Mouse (Mus musculus) heart, embryonic 15.5 days (tissue): ENCODE measurements around the gene Fbln1. TPM values are rescaled to one million over a fixed set of nuclear protein-coding genes. Genes with fewer than 3 reads are reported as not detected.

Source experiments
- ATAC-seq: fragments of 200-750 bp; cut with Nextera tagmentation; replicated peaks from 2 replicates; pipeline ENCODE4 v1.8.0; 2017; ENCODE audit warnings: low read depth, moderate TSS enrichment; ENCODE audit not compliant: insufficient number of reproducible peaks, insufficient read depth, low FRiP score
- H3K27ac ChIP-seq: fragments of 300-500 bp; sonication (generic); 2 replicates; pipeline ENCODE4 v1.5.1; 2015; ENCODE audit warnings: mild to moderate bottlenecking, inconsistent platforms
- H3K27me3 ChIP-seq: fragments of 300-500 bp; sonication (generic); 2 replicates; pipeline ENCODE4 v1.6.1; 2015; ENCODE audit warnings: inconsistent platforms
- H3K36me3 ChIP-seq: fragments of 300-500 bp; sonication (generic); 2 replicates; pipeline ENCODE4 v1.6.1; 2015; ENCODE audit warnings: mild to moderate bottlenecking, inconsistent platforms
- H3K4me1 ChIP-seq: fragments of 300-500 bp; sonication (generic); replicated peaks from 2 replicates; pipeline ENCODE4 v1.6.1; 2015; ENCODE audit warnings: inconsistent platforms
- H3K4me2 ChIP-seq: fragments of 300-500 bp; sonication (generic); 2 replicates; pipeline ENCODE4 v1.6.1; 2015; ENCODE audit warnings: inconsistent platforms, mild to moderate bottlenecking, moderate library complexity
- H3K4me3 ChIP-seq: fragments of 300-500 bp; sonication (generic); 2 replicates; pipeline ENCODE4 v1.5.1; 2015; ENCODE audit warnings: mild to moderate bottlenecking, inconsistent platforms
- H3K9ac ChIP-seq: fragments of 300-500 bp; sonication (generic); 2 replicates; pipeline ENCODE4 v1.6.1; 2015; ENCODE audit warnings: mild to moderate bottlenecking, inconsistent platforms
- H3K9me3 ChIP-seq: fragments of 300-500 bp; sonication (generic); replicated peaks from 2 replicates; pipeline ENCODE4 v1.6.1; 2016; ENCODE audit warnings: inconsistent platforms
- WGBS: fragments of 180-500 bp; shearing (Covaris S2); methylation state at CpG from one replicate; pipeline ENCODE4 v1.1.7; 2015; ENCODE audit warnings: mixed read lengths; 5-methylcytosine and 5-hydroxymethylcytosine counted together
- polyA plus RNA-seq: library from polyadenylated mRNA; unstranded; fragments of >200 nt; fragmentation: Nextera tagmentation; extraction: Ambion mirVana; gene quantifications from 2 replicates; pipeline ENCODE4 v1.2.1, GENCODE M21; 2015

Fbln1 gene
- polyA plus RNA-seq, 1 experiment from 2014 or later, result 119 TPM

DNA sequence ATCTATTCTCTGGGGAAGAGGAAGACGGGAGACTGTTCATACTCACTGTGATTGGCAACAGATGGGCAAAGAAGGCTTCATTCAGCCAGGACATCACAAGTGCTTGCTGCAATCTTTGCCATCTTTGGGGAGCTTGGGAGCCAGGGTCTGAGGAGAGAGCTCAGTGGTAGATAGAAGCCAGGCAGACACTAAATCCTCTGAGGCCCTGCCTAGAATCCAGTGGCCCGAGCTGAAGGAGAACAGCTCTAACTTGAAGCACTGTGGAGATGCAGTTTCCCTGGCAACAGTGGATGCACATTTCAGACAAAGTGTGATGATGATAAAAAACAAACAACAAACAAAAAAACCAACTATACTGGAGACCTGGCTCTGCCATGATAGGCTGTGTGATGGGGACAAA, 90.2 kb downstream of the Fbln1 start:
- Histone ChIP-seq H3K9ac (no peak overlapping the region), H3K9me3 (no peaks in the 10 kb centered on the region), H3K36me3 (no peaks in the 10 kb centered on the region), H3K4me3 (no peak overlapping the region), H3K4me2 (no peak overlapping the region), H3K4me1 (peaks cover 15% of the 10 kb centered on the region), H3K27ac (no peak overlapping the region), H3K27me3 (no peaks in the 10 kb centered on the region)
- 60% methylated on average over 2 of the region's 2 CpGs for WGBS
- ATAC-seq, result no peak

DNA sequence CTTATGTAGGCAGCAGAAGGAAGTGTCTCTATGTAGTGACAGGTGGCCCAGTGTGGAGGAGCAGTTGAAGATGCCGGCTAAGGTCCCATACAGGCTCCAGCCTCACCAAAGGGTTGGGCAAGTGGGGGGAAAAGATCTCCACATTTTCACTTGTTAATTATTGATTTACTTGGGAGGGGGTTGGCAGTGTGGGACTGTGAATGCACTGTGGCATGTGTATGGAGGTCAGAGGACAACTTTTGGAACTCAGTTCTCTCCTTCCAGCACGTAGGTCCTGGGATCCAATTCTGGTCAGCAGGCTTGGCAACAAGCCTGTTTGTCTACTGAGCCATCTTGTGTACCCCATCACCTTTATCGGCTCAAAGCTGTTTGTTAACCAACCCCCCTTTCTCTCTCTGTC, 90.8 kb downstream of the Fbln1 start:
- no peak for ATAC-seq
- H3K27me3 ChIP-seq, result no peaks in the 10 kb centered on the region
- H3K4me2 ChIP-seq, result no peak overlapping the region
- no peaks in the 10 kb centered on the region for H3K36me3 ChIP-seq
- no peak overlapping the region for H3K27ac ChIP-seq
- H3K4me3 ChIP-seq, result no peak overlapping the region
- no peak overlapping the region for H3K9ac ChIP-seq
- peaks cover 15% of the 10 kb centered on the region for H3K4me1 ChIP-seq
- H3K9me3 ChIP-seq, result no peaks in the 10 kb centered on the region
- WGBS, result 85% methylated on average over 3 of the region's 3 CpGs

DNA sequence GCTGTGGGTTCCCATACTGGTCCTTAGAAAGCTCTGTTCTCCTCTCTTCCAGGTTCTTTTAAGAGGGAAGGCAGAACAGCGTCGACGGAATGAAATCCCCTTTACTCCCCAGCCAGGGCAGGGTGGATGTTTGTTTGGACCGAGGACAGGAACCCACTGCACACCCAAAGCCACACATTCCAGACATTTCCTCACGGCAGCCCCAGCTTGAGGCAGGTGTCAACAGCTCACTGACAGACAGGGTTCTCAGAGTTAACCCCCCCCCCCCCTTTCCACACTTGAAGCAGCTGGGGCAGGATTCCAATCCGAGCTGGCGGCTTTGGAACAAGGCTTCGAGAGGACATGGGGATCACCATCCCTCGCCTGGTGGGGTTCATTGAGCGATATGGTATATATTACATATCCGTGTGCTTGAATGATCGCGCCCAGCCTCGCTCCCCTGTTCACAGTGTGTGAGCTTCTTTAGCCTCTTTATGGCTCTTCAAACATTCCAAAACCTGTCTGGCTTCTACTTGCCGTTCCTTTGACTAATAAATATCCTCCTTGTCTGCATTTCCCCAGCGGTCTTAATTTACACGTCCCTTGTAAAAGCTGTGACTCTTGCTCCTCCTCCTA, 92.5 kb downstream of the Fbln1 start:
- ATAC-seq, result no peak
- peaks cover 15% of the 10 kb centered on the region for H3K4me1 ChIP-seq
- no peaks in the 10 kb centered on the region for H3K36me3 ChIP-seq
- peak overlapping the region; percentile 24 for H3K4me3 ChIP-seq
- WGBS, result 29% methylated on average over 17 of the region's 17 CpGs
- peak overlapping the region; percentile 60 for H3K4me2 ChIP-seq
- H3K27me3 ChIP-seq, result no peaks in the 10 kb centered on the region
- H3K9ac ChIP-seq, result no peak overlapping the region
- H3K27ac ChIP-seq, result no peak overlapping the region
- no peaks in the 10 kb centered on the region for H3K9me3 ChIP-seq

DNA sequence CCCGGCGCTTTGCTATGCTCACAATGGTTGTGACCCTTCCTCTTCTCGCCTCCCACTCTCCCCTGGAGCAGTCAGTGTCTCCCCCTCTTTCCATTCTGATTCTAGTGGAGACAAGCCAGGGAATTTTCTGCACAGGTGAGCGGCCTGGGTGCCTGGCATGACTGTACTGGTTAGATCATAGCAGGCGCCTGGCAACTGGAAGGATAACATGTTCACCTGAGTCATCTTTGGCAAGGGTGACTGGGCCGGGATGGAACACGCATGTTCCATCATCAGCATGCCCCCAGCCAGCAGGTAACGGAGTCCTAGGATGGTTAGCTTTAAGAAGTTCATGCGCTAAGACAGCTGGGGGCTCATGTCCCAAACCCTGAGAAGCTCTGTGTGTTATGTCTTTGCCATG, 93.2 kb downstream of the Fbln1 start:
- Histone ChIP-seq H3K4me1 (peaks cover 15% of the 10 kb centered on the region), H3K27me3 (no peaks in the 10 kb centered on the region), H3K4me3 (no peak overlapping the region), H3K27ac (no peak overlapping the region), H3K36me3 (no peaks in the 10 kb centered on the region), H3K4me2 (no peak overlapping the region), H3K9ac (no peak overlapping the region), H3K9me3 (no peaks in the 10 kb centered on the region)
- ATAC-seq, result no peak
- 77% methylated on average over 9 of the region's 9 CpGs for WGBS

DNA sequence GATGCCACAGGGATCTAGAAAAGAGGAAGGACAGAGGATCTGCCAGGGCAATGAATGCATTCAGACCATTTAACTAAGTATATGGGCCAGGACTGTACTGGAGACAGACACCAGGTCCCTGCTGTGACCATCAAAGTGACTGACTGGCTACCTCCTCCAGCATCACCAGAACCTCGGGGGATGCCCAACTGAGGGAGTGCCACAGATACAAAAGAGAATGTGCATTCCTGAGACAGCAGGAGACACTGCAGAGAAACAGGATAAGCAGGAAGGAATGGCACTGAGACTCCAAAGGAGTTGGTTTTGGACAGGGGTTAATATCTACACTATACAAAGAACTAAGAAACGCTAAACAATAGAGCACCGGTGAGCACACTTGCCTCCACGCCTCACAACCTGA, 97.5 kb downstream of the Fbln1 start:
- H3K9me3 ChIP-seq, result no peaks in the 10 kb centered on the region
- ATAC-seq, result no peak
- H3K4me3 ChIP-seq, result no peak overlapping the region
- 78% methylated on average over 4 of the region's 4 CpGs for WGBS
- no peaks in the 10 kb centered on the region for H3K27me3 ChIP-seq
- no peak overlapping the region for H3K4me2 ChIP-seq
- no peaks in the 10 kb centered on the region for H3K36me3 ChIP-seq
- H3K4me1 ChIP-seq, result peaks cover 5% of the 10 kb centered on the region
- no peak overlapping the region for H3K27ac ChIP-seq
- no peak overlapping the region for H3K9ac ChIP-seq

DNA sequence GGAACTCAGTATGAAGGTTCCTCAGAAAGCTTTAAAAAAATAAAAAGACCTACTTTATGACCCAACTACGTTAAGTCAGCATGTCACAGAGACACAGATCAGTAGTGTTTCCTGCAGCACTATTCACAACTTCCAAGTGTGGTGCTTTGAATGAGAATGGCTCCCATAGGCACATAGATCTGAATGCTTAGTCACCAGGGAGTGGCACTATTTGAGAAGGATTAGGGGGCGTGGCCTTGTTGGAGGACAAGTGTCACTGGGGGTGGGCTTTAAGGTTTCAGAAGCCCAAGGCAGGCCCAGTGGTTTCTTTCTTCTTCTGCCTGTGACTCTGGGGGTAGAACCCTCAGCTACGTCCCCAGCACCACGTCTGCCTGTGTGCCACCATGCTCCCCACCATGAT, 98.2 kb downstream of the Fbln1 start:
- no peak for ATAC-seq
- H3K36me3 ChIP-seq, result no peaks in the 10 kb centered on the region
- no peak overlapping the region for H3K4me3 ChIP-seq
- WGBS, result 88% methylated on average over 4 of the region's 4 CpGs
- no peak overlapping the region for H3K4me2 ChIP-seq
- no peak overlapping the region for H3K9ac ChIP-seq
- no peaks in the 10 kb centered on the region for H3K27me3 ChIP-seq
- H3K9me3 ChIP-seq, result no peaks in the 10 kb centered on the region
- no peaks in the 10 kb centered on the region for H3K4me1 ChIP-seq
- H3K27ac ChIP-seq, result no peak overlapping the region

DNA sequence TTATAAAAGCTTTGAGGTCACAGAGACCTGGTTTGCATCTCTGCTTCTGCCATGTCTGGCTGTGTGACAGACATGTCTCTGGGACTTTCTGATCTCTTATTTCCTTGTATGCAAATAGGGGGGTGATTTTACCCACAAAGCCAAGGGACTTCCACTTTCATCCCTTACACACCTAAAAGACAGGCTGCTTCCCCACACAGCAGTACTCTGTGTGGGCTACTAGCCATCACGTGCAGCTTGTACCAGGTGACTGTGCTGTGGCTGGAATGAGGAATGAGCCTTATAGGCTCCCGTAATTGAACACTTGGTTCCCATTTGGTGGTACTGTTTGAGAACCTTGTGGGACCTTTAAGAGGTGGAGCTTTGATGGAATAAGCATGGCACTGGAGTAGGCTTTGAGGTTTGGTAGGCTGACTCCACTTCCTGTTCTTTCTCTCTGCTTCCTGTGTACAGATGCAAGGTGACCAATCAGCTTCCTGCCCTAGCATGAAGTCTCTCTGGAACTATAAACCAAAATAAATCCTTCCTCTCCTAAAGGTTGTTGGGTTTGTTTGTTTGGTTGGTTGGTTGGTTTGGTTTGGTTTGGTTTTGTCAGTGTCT, 101.4 kb downstream of the Fbln1 start:
- H3K9ac ChIP-seq, result no peak overlapping the region
- 92% methylated on average over 2 of the region's 2 CpGs for WGBS
- H3K9me3 ChIP-seq, result no peaks in the 10 kb centered on the region
- no peak for ATAC-seq
- H3K27me3 ChIP-seq, result no peaks in the 10 kb centered on the region
- H3K36me3 ChIP-seq, result no peaks in the 10 kb centered on the region
- H3K27ac ChIP-seq, result no peak overlapping the region
- no peak overlapping the region for H3K4me3 ChIP-seq
- H3K4me2 ChIP-seq, result no peak overlapping the region
- H3K4me1 ChIP-seq, result no peaks in the 10 kb centered on the region

DNA sequence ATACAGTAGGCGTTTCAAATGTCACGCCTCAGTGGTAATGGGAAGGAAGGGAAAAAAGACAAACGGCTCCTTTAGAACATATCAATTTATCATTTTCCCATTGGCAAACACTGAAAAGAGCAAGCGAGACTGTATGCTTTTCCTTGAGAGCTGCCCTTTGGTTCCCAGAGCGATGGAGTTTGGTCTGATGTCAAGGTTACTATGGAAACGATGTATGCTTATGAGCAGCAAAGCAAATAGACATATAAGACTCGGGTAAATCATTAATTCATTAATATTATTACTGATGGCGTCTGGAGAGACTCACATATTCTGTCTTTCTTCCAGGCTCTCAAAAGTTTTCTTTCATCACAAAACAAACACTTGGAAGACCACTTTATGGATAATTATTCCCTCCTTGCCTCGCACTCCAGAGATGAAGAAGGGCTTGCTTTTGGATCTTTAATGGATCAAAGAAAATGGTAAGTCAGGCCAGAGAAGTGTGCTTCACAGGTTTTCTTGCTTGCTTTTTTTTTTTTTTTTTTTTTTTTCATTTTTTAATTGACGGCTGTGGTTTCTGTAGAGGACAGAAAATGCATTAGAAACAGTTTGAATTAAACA, 105.4 kb downstream of the Fbln1 start:
- no peak overlapping the region for H3K9ac ChIP-seq
- H3K27ac ChIP-seq, result no peak overlapping the region
- H3K4me3 ChIP-seq, result no peak overlapping the region
- H3K4me2 ChIP-seq, result no peak overlapping the region
- WGBS, result 72% methylated on average over 10 of the region's 10 CpGs
- peaks cover 30% of the 10 kb centered on the region for H3K27me3 ChIP-seq
- no peaks in the 10 kb centered on the region for H3K9me3 ChIP-seq
- H3K4me1 ChIP-seq, result no peaks in the 10 kb centered on the region
- H3K36me3 ChIP-seq, result no peaks in the 10 kb centered on the region
- no peak for ATAC-seq

DNA sequence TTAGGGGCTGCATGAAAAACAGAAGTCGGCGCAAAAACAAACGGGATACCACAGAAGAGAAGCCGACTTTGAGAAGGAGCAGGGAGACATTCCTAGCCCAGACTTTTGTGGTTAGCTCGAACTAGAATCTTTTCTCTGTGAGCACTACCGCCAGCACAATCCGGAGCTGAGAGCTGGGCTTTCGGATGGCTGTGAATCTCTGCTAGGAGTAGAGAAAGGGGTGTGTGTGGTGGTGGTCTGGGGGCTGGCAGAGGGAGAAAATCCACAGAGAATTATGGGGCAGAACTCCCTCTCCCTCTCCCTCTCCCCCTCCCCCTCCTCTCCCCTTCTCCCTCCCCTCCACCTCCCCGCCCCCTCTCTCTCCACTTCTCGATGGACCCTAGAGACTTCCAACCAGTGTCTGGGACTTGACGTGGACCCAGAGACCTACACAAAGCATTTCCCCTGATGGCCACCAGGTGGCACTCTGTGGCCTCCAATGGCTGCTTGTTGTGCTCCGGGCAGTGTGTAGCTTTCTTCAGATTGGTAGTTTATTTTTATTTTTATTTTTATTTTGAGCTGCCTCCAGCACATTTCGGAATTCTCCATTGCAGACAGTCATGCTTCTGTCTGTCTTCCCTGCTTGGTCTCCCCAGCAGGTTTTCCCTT, 109.8 kb downstream of the Fbln1 start:
- WGBS, result 35% methylated on average over 11 of the region's 13 CpGs
- no peaks in the 10 kb centered on the region for H3K4me1 ChIP-seq
- H3K27me3 ChIP-seq, result peaks cover 32% of the 10 kb centered on the region
- no peaks in the 10 kb centered on the region for H3K36me3 ChIP-seq
- no peak overlapping the region for H3K4me2 ChIP-seq
- ATAC-seq, result no peak
- H3K9me3 ChIP-seq, result no peaks in the 10 kb centered on the region
- H3K27ac ChIP-seq, result no peak overlapping the region
- no peak overlapping the region for H3K9ac ChIP-seq
- H3K4me3 ChIP-seq, result no peak overlapping the region

DNA sequence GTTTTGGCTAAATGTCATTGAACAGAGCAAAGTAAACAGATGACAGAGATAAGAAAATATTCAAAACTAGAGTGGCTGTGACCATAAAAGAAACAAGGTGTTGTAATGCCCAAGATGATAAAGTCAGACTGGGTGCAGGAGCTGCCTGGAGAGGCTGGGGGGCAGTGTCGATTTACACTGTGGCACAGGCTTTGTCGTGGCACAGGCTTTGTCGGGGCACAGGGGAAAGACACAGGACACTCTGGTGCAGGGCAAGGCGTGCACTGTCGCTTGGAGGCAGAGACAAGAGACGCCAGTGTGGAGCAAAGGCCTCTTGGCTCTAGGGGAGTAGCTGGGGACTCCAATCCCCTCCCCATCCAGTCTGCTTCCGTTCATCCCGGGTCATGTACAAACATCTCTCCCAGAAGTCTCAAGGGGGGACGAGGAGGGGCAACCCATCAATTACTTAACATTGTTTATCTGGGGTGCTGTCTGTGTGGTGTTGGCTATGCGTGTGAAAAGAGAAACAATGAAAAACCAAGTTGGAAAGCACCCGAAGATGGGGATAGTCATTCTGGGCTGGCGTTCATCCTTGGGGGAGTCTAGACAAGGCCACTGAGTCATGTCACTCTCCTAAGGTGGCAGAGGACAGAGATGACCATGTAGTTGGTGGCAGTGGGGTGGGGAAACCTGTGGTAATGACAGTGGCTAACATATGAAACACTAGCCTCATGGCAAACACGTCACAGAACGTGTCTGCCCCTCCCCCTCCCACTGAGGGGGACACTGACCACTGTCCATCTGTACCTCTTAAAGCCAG, 110.8 kb downstream of the Fbln1 start:
- no peak overlapping the region for H3K4me3 ChIP-seq
- no peak overlapping the region for H3K27ac ChIP-seq
- no peak overlapping the region for H3K4me2 ChIP-seq
- no peak for ATAC-seq
- H3K36me3 ChIP-seq, result no peaks in the 10 kb centered on the region
- no peaks in the 10 kb centered on the region for H3K4me1 ChIP-seq
- peaks cover 32% of the 10 kb centered on the region for H3K27me3 ChIP-seq
- WGBS, result 50% methylated on average over 14 of the region's 14 CpGs
- H3K9me3 ChIP-seq, result no peaks in the 10 kb centered on the region
- no peak overlapping the region for H3K9ac ChIP-seq

DNA sequence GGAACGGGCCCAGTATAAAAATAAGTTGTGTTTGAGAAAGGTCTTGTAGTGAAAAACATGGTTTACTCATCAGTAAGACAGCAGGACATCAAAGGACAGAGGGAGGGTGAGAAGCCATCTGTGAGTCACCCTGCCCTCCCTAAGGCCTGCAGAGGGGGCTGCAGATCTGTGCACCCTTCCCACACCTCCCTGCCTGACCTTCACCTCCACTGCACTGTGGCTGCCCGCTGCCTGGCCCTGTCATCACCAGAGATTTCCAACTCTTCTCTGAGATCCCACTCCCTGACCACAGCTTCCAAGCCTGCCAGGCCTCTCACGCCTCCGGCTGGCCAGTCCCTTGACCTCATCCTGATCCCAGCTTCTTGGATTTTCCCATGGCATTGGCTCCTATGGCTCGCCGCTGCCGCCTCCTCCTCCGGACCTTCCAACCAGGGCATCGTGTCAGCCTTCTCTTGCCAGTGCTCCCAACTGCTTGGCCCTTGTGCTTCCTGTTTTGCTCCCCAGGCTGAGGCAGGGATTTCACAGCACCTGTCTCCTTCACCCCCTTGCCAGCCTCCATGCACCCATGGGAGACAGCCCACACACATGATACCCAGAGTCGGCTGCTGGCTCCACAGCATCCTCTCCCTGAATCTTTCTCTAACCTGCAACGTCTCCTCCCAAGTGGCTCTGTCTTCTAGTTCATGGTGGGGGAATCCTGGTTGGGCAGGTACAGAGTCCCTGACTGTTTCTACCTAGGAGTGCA, 114.3 kb downstream of the Fbln1 start:
- Histone ChIP-seq H3K36me3 (no peaks in the 10 kb centered on the region), H3K4me1 (no peaks in the 10 kb centered on the region), H3K4me2 (no peak overlapping the region), H3K27ac (no peak overlapping the region), H3K9ac (no peak overlapping the region), H3K27me3 (peaks cover 9% of the 10 kb centered on the region), H3K9me3 (no peaks in the 10 kb centered on the region), H3K4me3 (no peak overlapping the region)
- ATAC-seq, result no peak
- WGBS, result 67% methylated on average over 11 of the region's 11 CpGs
